Mouse (Mus musculus) gastrocnemius, postnatal 4 days (tissue): Measurements from ENCODE around the gene Gm39115. TPM values are rescaled to one million over a fixed set of nuclear protein-coding genes. Genes with fewer than 3 reads are reported as not detected.
"Not testable (repeated sequence)": the region's sequence is repeated elsewhere in the genome, so short reads cannot be mapped to it uniquely, and the experiment has no call there.

Source experiments
- DNase-seq, 2 experiments: peaks; one replicate each; pipeline ENCODE4 v3.0.0; 2021 to 2022; ENCODE audit warnings: low spot score in 2 of 2, mixed read lengths in 2 of 2
- long read RNA-seq, 2 experiments: library from polyadenylated mRNA; stranded (forward); transcript quantifications; one replicate each; pipeline ENCODE4 v2.0.0; 2021
- total RNA-seq, 2 experiments: library from RNA; stranded (reverse); gene quantifications; 2 replicates each; pipeline ENCODE4 v1.2.3; 2021

Gm39115 gene
- total RNA-seq = not detected
- long read RNA-seq, experiment 1 = 0 reads
- long read RNA-seq, experiment 2 = 0 reads

DNA sequence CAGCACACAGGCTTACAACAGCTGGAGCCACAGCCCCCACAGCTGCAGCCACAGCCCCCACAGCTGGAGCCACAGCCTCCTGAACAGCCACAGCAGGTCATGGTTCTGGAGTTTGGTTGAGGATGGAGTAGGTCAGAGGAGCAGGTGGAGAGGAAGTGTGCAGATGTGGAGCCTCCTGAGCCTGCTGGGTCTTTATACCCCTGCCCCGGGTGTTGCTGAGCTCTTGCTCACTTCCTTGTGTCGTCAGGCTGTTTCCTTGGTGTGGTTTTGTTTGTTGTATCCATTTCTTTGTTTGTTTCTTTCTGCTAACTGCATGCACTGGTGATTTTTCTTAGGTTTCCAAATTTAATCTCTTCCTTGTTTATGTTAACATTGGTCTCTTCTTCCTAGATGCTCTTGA, at the start of gene Gm39115:
Gm39115 (minus strand) TSS at position 101 of the 400 bp plus-strand sequence.
- not testable (repeated sequence) for DNase-seq

DNA sequence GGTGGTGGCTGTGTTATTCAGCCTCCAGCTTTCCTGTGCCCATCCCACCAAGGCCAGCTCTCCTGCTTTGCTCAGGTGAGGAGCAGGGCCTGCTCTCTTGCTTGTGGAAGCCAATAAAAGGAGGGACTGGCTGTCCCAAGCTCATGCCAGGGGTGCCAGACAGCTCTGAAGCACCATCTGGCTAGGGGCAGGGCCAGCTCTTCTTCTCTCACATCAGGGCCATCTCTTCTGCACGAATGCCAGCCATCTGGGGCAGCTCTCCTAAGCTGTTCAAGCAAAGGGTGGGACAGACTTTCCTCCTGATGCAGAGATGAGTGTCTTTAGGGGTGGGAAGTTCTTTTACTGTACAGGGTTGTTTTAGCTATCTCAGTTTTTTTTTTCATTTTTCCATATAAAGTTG, 45.2 kb upstream of the Gm39115 start:
- DNase-seq = no peak

- DNase-seq = no peak
Observed at GRCm38 (mm10) chr7:142178685-142179084, 42.9 kb upstream of the Gm39115 start.

- not testable (repeated sequence) for DNase-seq
Observed at GRCm38 (mm10) chr7:142175905-142176304, 40.1 kb upstream of the Gm39115 start, which contains the start of gene Krtap5-2. Krtap5-2 (minus strand) TSS chr7:142176005.

- DNase-seq = no peak
Observed at GRCm38 (mm10) chr7:142169836-142170235, 34.0 kb upstream of the Gm39115 start.

- DNase-seq = not testable (repeated sequence)
Observed at GRCm38 (mm10) chr7:142165639-142166038, 29.8 kb upstream of the Gm39115 start, which contains the start of gene Gm4553. Gm4553 (minus strand) TSS chr7:142165739.

DNA sequence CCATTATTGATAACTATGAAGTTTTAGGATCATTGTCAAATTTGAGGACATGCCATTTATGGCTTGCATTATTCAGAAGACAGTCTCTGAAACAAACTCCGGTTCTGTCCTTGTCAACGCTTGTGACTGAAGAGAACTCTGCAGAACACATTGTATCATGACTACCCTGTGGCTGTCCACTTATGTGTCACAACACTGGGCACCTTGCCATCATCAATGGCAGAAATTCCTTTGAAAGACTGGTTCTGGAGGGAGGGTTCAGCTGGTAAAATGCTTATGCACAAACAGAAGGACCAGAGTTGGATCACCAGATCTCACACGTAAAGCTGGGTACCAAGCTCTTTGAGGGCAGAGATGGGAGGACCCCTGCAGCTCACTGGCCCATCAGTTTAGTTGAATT, 23.5 kb upstream of the Gm39115 start:
- no peak for DNase-seq

DNA sequence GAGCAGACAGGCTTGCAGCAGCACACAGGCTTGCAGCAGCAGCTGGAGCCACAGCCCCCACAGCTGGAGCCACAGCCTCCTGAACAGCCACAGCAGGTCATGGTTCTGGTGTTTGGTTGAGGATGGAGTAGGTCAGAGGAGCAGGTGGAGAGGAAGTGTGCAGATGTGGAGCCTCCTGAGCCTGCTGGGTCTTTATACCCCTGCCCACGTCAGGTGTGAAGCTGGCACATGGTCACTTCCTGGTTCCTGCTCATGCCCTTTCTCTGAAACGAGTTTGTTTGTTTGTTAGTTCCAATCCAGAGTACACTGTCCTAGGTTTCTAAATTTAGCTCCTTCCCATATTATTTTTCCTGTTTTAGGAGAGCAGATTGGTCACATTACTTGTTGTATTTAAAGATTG, 21.2 kb upstream of the Gm39115 start, which contains the start of gene Gm29735:
Gm29735 (minus strand) TSS at position 101 of the 400 bp plus-strand sequence.
- not testable (repeated sequence) for DNase-seq

DNA sequence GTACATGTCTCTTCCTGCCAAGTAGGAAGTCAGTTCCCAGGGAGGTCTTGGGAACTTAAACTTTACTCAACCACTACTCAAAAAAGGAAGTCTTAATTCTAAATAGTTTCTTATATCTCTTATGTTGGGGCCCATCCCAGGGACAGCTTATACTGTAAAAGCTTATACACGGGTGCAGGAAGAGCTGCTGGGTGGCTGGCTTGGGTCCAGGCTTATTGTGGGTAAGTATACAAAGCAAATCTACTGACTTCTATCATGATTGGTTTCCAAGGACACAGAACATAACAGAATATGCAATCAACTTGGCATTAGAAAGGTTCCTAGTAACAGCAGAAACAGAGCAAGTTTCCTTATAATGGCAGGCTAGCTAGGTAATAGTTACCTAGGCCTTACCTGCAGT, 19.5 kb upstream of the Gm39115 start:
- DNase-seq = no peak

GRCm38 (mm10) chr7:142152191-142152590, 16.4 kb upstream of the Gm39115 start:
- no peak for DNase-seq

- DNase-seq = no peak
Observed at GRCm38 (mm10) chr7:142148633-142149032, 12.8 kb upstream of the Gm39115 start.

GRCm38 (mm10) chr7:142146033-142146432, 10.2 kb upstream of the Gm39115 start:
- DNase-seq = peak in 1 of 2 experiments; percentile 32

DNA sequence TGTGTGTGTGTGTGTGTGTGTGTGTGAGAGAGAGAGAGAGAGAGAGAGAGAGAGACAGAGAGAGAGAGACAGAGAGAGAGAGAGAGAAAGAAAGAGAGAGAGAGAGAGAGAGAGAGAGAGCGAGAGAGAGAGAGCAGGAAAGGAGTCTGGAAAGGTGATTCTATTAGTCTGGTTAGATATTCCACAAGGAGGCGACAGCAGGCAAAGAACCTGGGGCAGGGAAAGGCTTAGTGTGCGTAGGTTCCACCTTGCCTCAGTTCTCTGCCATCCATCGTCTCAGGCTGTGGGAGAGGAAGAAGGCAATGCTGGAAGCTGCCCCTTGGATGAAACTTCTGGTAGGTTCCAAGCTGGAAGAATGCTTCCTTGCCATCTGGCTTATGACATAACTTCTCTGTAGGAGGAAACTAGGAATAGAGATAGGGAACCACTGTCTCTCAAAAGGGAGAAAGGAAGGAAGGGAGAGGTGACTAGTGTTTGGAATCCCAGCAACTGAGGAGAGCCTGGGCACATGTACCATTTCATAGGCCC, 9.6 kb upstream of the Gm39115 start:
- no peak for DNase-seq

DNA sequence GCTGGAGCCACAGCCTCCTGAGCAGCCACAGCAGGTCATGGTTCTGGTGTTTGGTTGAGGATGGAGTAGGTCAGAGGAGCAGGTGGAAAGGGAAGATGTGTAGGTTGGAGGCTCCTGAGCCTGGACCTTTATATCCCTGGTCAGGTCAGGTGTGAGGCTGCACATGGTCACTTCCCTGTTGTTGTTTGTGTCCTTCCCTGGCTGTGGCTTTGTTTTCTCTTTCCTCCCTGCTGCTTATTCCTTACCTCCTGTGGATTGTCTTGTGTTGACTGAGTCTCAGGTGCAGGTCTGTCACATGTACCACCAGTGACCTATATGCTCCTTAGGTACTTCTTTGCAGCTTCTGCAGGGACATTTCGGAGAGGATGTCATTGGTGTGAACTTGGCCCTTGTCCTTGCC, 8.7 kb upstream of the Gm39115 start, which contains the start of gene Gm45337:
Gm45337 (minus strand) TSS at position 101 of the 400 bp plus-strand sequence.
- no peak for DNase-seq

DNA sequence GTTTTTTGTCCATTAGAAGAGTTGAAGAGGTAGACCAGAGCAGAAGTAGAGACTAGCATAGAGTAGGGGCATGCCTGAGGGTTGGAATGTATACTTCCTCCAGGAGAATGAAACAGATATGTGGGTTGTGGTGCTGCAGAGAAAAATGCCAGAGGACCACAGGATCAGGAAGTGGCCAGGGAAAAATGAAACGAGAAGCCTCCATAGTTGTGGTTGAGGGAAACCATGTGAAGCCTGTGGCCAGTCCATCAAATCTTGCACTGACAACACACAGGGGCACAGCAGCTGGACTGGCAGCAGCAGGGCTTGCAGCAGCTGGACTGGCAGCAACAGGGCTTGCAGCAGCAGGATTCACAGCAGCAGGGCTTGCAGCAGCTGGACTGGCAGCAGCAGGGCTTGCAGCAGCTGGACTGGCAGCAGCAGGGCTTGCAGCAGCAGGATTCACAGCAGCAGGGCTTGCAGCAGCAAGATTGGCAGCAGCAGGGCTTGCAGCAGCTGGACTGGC, 7.7 kb upstream of the Gm39115 start:
- DNase-seq = not testable (repeated sequence)

DNA sequence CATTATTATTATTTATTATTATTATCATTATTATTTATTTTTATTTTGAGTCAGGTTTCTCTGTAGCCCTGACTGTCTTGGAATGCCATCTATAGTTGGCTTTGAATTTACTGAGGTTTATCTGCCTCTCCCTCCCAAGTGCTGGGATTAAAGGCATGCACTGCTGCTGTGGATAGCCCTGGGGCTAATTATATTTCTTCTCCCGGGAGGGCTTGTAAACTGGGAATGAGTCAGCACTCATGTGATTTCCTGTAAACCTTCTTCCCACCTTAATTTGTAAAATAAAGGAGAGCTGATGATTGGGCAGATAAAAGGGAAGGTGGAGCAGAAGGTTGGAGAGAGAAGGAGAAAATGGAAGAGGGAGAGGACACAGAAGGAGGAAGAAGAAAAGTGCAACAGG, 4.9 kb upstream of the Gm39115 start:
- DNase-seq = no peak

- DNase-seq = no peak
Observed at GRCm38 (mm10) chr7:142134206-142134995, 1.4 kb downstream of the Gm39115 start.

GRCm38 (mm10) chr7:142128843-142129242, 7.0 kb downstream of the Gm39115 start:
- DNase-seq = no peak

- not testable (repeated sequence) for DNase-seq
Observed at GRCm38 (mm10) chr7:142120629-142121028, 15.2 kb downstream of the Gm39115 start, which contains the start of gene Gm45618. Gm45618 (minus strand) TSS chr7:142120729.

DNA sequence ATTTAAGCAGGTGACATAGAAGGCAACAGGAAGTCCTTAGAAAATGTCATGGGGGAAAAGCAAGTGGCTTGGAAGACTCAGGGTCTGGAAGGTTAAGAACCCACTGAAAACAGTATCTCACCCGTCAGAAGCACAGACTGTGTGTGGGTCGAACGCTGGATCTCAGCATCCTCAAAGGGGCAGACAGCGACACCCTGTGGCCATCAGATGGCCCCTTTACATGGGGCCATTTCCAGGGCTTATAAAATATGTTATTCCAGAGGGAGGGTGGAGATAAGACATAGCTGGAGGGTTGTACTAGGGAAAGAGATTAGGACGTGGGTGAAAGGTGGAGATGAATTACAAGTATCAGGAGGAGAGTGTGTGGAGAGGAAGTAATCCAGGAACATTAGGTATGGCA, 16.2 kb downstream of the Gm39115 start:
- DNase-seq = no peak

GRCm38 (mm10) chr7:142104747-142105146, 31.1 kb downstream of the Gm39115 start:
- DNase-seq = no peak

GRCm38 (mm10) chr7:142097776-142098175, 38.1 kb downstream of the Gm39115 start:
- DNase-seq = peak in 1 of 2 experiments; percentile 74
